Mouse (Mus musculus): ENCODE data around the gene Bmp8a. TPM values are rescaled to one million over a fixed set of nuclear protein-coding genes. Genes with fewer than 3 reads are reported as not detected.
"Not testable (repeated sequence)": the region's sequence is repeated elsewhere in the genome, so short reads cannot be mapped to it uniquely, and the experiment has no call there.

Bmp8a gene
- polyA plus RNA-seq, 1 experiment from 2014 or later = not detected

DNA sequence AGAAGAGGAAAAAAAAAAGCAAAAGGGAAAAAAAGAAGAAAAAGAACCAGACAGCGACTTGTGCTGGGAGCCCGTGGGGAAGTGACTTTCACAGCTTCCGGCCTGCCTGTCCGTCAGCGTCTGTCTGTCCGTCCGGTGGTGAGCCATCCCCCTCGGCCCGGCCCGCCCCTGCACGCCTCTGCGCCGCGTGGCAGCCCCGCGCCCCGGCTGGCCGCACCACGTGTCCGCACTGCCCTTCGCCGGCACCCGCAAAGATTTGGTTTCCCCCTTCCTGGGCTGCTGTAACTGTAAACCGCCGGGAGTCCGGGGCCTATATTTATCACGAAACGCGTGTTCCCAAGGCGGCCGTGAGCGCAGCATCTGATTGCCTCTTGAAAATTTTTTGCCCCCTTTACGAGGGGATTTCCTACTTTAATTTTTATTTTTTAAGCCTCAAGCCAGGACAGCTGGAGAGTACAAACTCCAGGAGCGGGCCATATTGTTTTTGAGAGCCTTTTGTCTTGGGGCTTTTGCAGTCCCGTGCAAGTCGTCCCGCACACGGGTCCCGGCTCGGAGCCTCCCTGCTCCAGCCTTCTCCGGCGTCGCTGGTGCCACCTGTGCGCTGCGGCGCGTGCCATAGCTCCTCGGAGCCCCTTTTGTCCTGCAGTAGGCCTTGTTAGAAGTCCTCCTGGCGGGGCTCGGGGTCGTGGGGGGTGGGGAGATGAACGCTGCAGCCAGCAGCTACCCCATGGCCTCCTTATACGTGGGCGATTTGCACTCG lies 60.0 kb downstream of the Bmp8a start:
- peak; percentile 76 for ATAC-seq (ENCODE audit: low FRiP score)
- not testable (repeated sequence) for H3K27me3 ChIP-seq, H3K9me3 ChIP-seq, H3K27ac ChIP-seq
- H3K4me2 ChIP-seq = peak overlapping the region; percentile 69
- peaks cover 18% of the 10 kb centered on the region for H3K36me3 ChIP-seq (replicated peaks)
- WGBS = 1% methylated on average over 43 of the region's 55 CpGs
- peak overlapping the region; percentile 57 for H3K9ac ChIP-seq
- H3K4me1 ChIP-seq = peaks cover 25% of the 10 kb centered on the region
- H3K4me3 ChIP-seq (replicated peaks) = peak overlapping the region; percentile 54

DNA sequence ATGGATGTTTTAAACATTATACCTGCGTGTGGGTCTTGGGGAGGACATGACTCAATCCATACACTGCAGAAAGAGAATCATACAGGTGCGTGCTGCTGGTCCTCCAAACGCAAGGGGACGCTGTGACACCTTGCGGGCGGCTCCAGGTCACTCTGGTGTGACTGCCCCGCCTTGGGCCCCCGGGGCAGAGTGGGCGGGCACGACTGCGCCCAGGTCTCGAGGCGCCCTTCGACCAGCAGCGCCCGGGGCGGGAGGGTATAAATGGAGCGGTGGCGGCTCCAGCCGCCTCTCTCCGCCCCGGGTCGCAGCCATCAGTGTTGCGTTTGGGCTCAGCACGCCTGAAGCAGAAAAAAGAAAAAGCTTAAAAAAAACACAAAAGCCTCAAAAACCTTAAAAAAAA lies 60.6 kb downstream of the Bmp8a start:
- H3K4me3 ChIP-seq (replicated peaks) = peak overlapping the region; percentile 54
- H3K9me3 ChIP-seq = no peaks in the 10 kb centered on the region
- peak overlapping the region; percentile 61; the same call in 1 of the 2 replicates for H3K27ac ChIP-seq
- H3K4me2 ChIP-seq = peak overlapping the region; percentile 69
- peak overlapping the region; percentile 53; the same call in 1 of the 2 replicates for H3K9ac ChIP-seq
- H3K4me1 ChIP-seq = peaks cover 25% of the 10 kb centered on the region
- no peaks in the 10 kb centered on the region for H3K27me3 ChIP-seq
- 1% methylated on average over 25 of the region's 25 CpGs for WGBS
- ATAC-seq (ENCODE audit: low FRiP score) = peak; percentile 94
- H3K36me3 ChIP-seq (replicated peaks) = peaks cover 12% of the 10 kb centered on the region

DNA sequence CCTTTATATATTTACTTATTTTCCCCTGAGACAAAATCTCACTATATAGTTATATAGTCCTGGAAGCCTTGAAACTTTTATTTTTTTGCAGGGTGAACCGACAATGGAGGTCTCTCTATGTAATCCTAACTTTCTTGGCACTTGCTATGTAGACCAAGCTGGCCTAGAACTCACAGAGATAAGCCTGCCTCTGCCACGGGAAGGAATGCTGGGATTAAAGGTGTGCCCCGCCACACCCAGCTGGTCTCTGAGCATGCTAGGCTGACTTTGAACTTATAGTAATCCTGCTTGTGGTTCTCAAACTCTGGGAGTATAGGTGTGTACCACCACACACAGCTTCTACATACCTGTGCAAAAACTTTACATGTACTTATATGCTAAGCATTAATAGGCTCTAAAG lies 62.9 kb downstream of the Bmp8a start:
- peaks cover 15% of the 10 kb centered on the region for H3K4me1 ChIP-seq
- no peaks in the 10 kb centered on the region for H3K36me3 ChIP-seq (replicated peaks)
- no peak overlapping the region for H3K27ac ChIP-seq
- no peaks in the 10 kb centered on the region for H3K9me3 ChIP-seq
- H3K4me3 ChIP-seq (replicated peaks) = no peak overlapping the region
- H3K4me2 ChIP-seq = no peak overlapping the region
- 72% methylated on average over 3 of the region's 3 CpGs for WGBS
- H3K9ac ChIP-seq = no peak overlapping the region
- H3K27me3 ChIP-seq = no peaks in the 10 kb centered on the region
- ATAC-seq (ENCODE audit: low FRiP score) = no peak

DNA sequence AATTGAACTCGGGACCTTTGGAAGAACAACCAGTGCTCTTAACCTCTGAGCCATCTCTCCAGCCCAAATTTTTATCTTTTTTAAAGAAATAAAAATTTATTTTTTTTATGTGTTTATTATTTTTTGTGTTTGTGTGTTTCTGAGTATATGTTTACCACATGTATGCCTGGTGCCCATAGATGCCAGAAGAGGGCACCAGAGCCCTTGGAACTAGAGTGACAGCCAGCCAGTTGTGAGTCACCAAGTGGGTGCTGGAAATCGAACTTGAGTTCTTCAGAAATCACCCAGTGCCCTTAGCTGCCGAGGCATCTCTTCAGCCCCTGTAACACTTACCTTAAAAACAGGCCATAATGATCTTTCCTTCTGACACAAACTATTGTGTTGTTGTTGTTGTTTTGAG lies 72.0 kb downstream of the Bmp8a start:
- 95% methylated on average over 3 of the region's 3 CpGs for WGBS
- Histone ChIP-seq H3K4me3 (replicated peaks) (no peak overlapping the region), H3K27ac (no peak overlapping the region), H3K36me3 (replicated peaks) (no peaks in the 10 kb centered on the region), H3K9me3 (no peaks in the 10 kb centered on the region), H3K4me1 (no peaks in the 10 kb centered on the region), H3K9ac (no peak overlapping the region), H3K27me3 (no peaks in the 10 kb centered on the region), H3K4me2 (no peak overlapping the region)
- no peak for ATAC-seq (ENCODE audit: low FRiP score)

Other genes starting within 250 kb of the Bmp8a start
- gene Bmp8b, start 238.1 kb downstream of the Bmp8a start, polyA plus RNA-seq (2016; fragmentation: Nextera tagmentation; extraction: Ambion mirVana) = 0.17 and 0.24 TPM in 2 replicates
- 0.15 and 0.17 TPM in 2 replicates for gene Oxct2b, start 227.0 kb downstream of the Bmp8a start, polyA plus RNA-seq (2016; fragmentation: Nextera tagmentation; extraction: Ambion mirVana)
- gene Ppie, start 203.3 kb downstream of the Bmp8a start, polyA plus RNA-seq (2016; fragmentation: Nextera tagmentation; extraction: Ambion mirVana) = 103 and 109 TPM in 2 replicates
- 2.5 and 2.6 TPM in 2 replicates for gene Hpcal4, start 160.0 kb downstream of the Bmp8a start, polyA plus RNA-seq (2016; fragmentation: Nextera tagmentation; extraction: Ambion mirVana)
- not detected in 2 replicates for gene Nt5c1a, start 141.7 kb downstream of the Bmp8a start, polyA plus RNA-seq (2016; fragmentation: Nextera tagmentation; extraction: Ambion mirVana)
- gene Heyl, start 109.7 kb downstream of the Bmp8a start, polyA plus RNA-seq (2016; fragmentation: Nextera tagmentation; extraction: Ambion mirVana) = 5.1 and 5.9 TPM in 2 replicates
- 35.5 and 36.0 TPM in 2 replicates for gene Pabpc4, start 80.9 kb downstream of the Bmp8a start, polyA plus RNA-seq (2016; fragmentation: Nextera tagmentation; extraction: Ambion mirVana)
- gene Oxct2a, start 19.6 kb downstream of the Bmp8a start, polyA plus RNA-seq (2016; fragmentation: Nextera tagmentation; extraction: Ambion mirVana) = not detected in 2 replicates

All from forebrain, embryonic 12.5 days (tissue).